Mouse (Mus musculus): ENCODE results near the gene Ston2.

Ston2 gene

GRCm38 (mm10) chr12:91648426-91648825 lies 139.8 kb downstream of the Ston2 start:
- no peak for DNase-seq

- no peak for DNase-seq
Observed at GRCm38 (mm10) chr12:91645361-91646123, 142.6 kb downstream of the Ston2 start.

GRCm38 (mm10) chr12:91643221-91643620 lies 145.0 kb downstream of the Ston2 start:
- DNase-seq = no peak

- no peak for DNase-seq
Observed at GRCm38 (mm10) chr12:91642426-91643093, 145.6 kb downstream of the Ston2 start.

GRCm38 (mm10) chr12:91641631-91642141 lies 146.5 kb downstream of the Ston2 start:
- peak; percentile 10 for DNase-seq

GRCm38 (mm10) chr12:91641133-91641532 lies 147.1 kb downstream of the Ston2 start:
- DNase-seq = no peak

GRCm38 (mm10) chr12:91640712-91641111 lies 147.5 kb downstream of the Ston2 start:
- peak; percentile 68 for DNase-seq

GRCm38 (mm10) chr12:91638351-91638750 lies 149.8 kb downstream of the Ston2 start:
- DNase-seq = no peak

GRCm38 (mm10) chr12:91637136-91637909 lies 150.9 kb downstream of the Ston2 start:
- DNase-seq = no peak

- no peak for DNase-seq
Observed at GRCm38 (mm10) chr12:91626482-91626881, 161.7 kb downstream of the Ston2 start.

GRCm38 (mm10) chr12:91625013-91625412 lies 163.2 kb downstream of the Ston2 start:
- DNase-seq = no peak

- no peak for DNase-seq
Observed at GRCm38 (mm10) chr12:91609425-91609824, 178.8 kb downstream of the Ston2 start.

- no peak for DNase-seq
Observed at GRCm38 (mm10) chr12:91607678-91608077, 180.5 kb downstream of the Ston2 start.

- DNase-seq = no peak
Observed at GRCm38 (mm10) chr12:91606651-91607050, 181.5 kb downstream of the Ston2 start.

GRCm38 (mm10) chr12:91604600-91604999 lies 183.6 kb downstream of the Ston2 start:
- DNase-seq = no peak

GRCm38 (mm10) chr12:91592128-91592527 lies 196.1 kb downstream of the Ston2 start:
- DNase-seq = no peak

- no peak for DNase-seq
Observed at GRCm38 (mm10) chr12:91591191-91591590, 197.0 kb downstream of the Ston2 start.

GRCm38 (mm10) chr12:91590716-91591115 lies 197.5 kb downstream of the Ston2 start:
- DNase-seq = no peak

GRCm38 (mm10) chr12:91589847-91590690 lies 198.1 kb downstream of the Ston2 start, which contains the start of gene Gtf2a1:
TSS of gene Gtf2a1 (minus strand) at chr12:91590487.
- DNase-seq = peak; percentile 93

- DNase-seq = no peak
Observed at GRCm38 (mm10) chr12:91589542-91589846, 198.7 kb downstream of the Ston2 start.

GRCm38 (mm10) chr12:91588670-91589541 lies 199.3 kb downstream of the Ston2 start:
- peak; percentile 32 for DNase-seq
